Mouse (Mus musculus) adrenal gland, postnatal 14 days (tissue): ENCODE measurements around the gene Ccdc113. TPM values are rescaled to one million over a fixed set of nuclear protein-coding genes. Genes with fewer than 3 reads are reported as not detected.

Experiments
- DNase-seq: peaks from one replicate; pipeline ENCODE4 v3.0.0; 2021; ENCODE audit warnings: mixed read lengths
- total RNA-seq: library from RNA; stranded (reverse); gene quantifications from 2 replicates; pipeline ENCODE4 v1.2.3, GENCODE M21; 2021

The Ccdc113 gene
- total RNA-seq, 1 experiment from 2014 or later: 1.7 TPM

GRCm38 (mm10) chr8:95539487-95539886 is 5.6 kb downstream of the Ccdc113 start:
- DNase-seq: no peak

- no peak for DNase-seq
These were observed 8.3 kb downstream of the Ccdc113 start for GRCm38 (mm10) chr8:95542191-95542590.

GRCm38 (mm10) chr8:95543065-95543464 is 9.2 kb downstream of the Ccdc113 start:
- no peak for DNase-seq

- no peak for DNase-seq
These were observed 11.9 kb downstream of the Ccdc113 start for GRCm38 (mm10) chr8:95545815-95546214.

GRCm38 (mm10) chr8:95546986-95547385 is 13.1 kb downstream of the Ccdc113 start:
- DNase-seq: no peak

- DNase-seq: no peak
These were observed 14.0 kb downstream of the Ccdc113 start for GRCm38 (mm10) chr8:95547931-95548330.

GRCm38 (mm10) chr8:95549871-95550829 is 16.3 kb downstream of the Ccdc113 start:
- no peak for DNase-seq

GRCm38 (mm10) chr8:95551577-95551976 is 17.7 kb downstream of the Ccdc113 start:
- DNase-seq: no peak

GRCm38 (mm10) chr8:95555963-95556362 is 22.1 kb downstream of the Ccdc113 start:
- DNase-seq: no peak

- DNase-seq: no peak
These were observed 32.3 kb downstream of the Ccdc113 start for GRCm38 (mm10) chr8:95566217-95566616.

GRCm38 (mm10) chr8:95566809-95567208 is 32.9 kb downstream of the Ccdc113 start:
- no peak for DNase-seq

GRCm38 (mm10) chr8:95573146-95573545 is 39.3 kb downstream of the Ccdc113 start:
- no peak for DNase-seq

GRCm38 (mm10) chr8:95576240-95576639 is 42.4 kb downstream of the Ccdc113 start, which contains the start of gene Prss54:
Gene Prss54, minus strand, starts transcription at chr8:95576340.
- DNase-seq: no peak

GRCm38 (mm10) chr8:95587339-95587738 is 53.5 kb downstream of the Ccdc113 start:
- DNase-seq: no peak

GRCm38 (mm10) chr8:95589282-95589681 is 55.4 kb downstream of the Ccdc113 start:
- peak; percentile 43 for DNase-seq

GRCm38 (mm10) chr8:95590539-95590938 is 56.7 kb downstream of the Ccdc113 start:
- no peak for DNase-seq

- no peak for DNase-seq
These were observed 58.4 kb downstream of the Ccdc113 start for GRCm38 (mm10) chr8:95592131-95592780.

- no peak for DNase-seq
These were observed 59.8 kb downstream of the Ccdc113 start for GRCm38 (mm10) chr8:95593439-95594393.

- no peak for DNase-seq
These were observed 61.2 kb downstream of the Ccdc113 start for GRCm38 (mm10) chr8:95595131-95595530.

- DNase-seq: no peak
These were observed 63.0 kb downstream of the Ccdc113 start for GRCm38 (mm10) chr8:95596841-95597241.

- peak; percentile 55 for DNase-seq
These were observed 66.0 kb downstream of the Ccdc113 start for GRCm38 (mm10) chr8:95599861-95600260.

- no peak for DNase-seq
These were observed 67.4 kb downstream of the Ccdc113 start for GRCm38 (mm10) chr8:95601306-95601705.
